Mouse (Mus musculus): ENCODE measurements around the gene Pax5.

Pax5 gene

GRCm38 (mm10) chr4:44667369-44667768 lies 42.9 kb downstream of the Pax5 start:
- no peak for DNase-seq (ENCODE audit: low spot score)

- DNase-seq (ENCODE audit: low spot score): no peak
Observed at GRCm38 (mm10) chr4:44664767-44665056, 45.6 kb downstream of the Pax5 start.

- DNase-seq (ENCODE audit: low spot score): no peak
Observed at GRCm38 (mm10) chr4:44664004-44664766, 46.1 kb downstream of the Pax5 start.

GRCm38 (mm10) chr4:44663489-44663888 lies 46.8 kb downstream of the Pax5 start:
- no peak for DNase-seq (ENCODE audit: low spot score)

GRCm38 (mm10) chr4:44645181-44645580 lies 65.1 kb downstream of the Pax5 start:
- no peak for DNase-seq (ENCODE audit: low spot score)

GRCm38 (mm10) chr4:44641831-44642587 lies 68.3 kb downstream of the Pax5 start:
- no peak for DNase-seq (ENCODE audit: low spot score)

- DNase-seq (ENCODE audit: low spot score): no peak
Observed at GRCm38 (mm10) chr4:44635618-44636017, 74.7 kb downstream of the Pax5 start.

GRCm38 (mm10) chr4:44633694-44634524 lies 76.4 kb downstream of the Pax5 start:
- no peak for DNase-seq (ENCODE audit: low spot score)

- no peak for DNase-seq (ENCODE audit: low spot score)
Observed at GRCm38 (mm10) chr4:44630059-44630458, 80.2 kb downstream of the Pax5 start.

GRCm38 (mm10) chr4:44627890-44628289 lies 82.4 kb downstream of the Pax5 start:
- DNase-seq (ENCODE audit: low spot score): no peak

GRCm38 (mm10) chr4:44625108-44625424 lies 85.2 kb downstream of the Pax5 start:
- DNase-seq (ENCODE audit: low spot score): no peak

GRCm38 (mm10) chr4:44624232-44625107 lies 85.8 kb downstream of the Pax5 start:
- DNase-seq (ENCODE audit: low spot score): no peak

- DNase-seq (ENCODE audit: low spot score): no peak
Observed at GRCm38 (mm10) chr4:44623435-44623727, 86.9 kb downstream of the Pax5 start.

GRCm38 (mm10) chr4:44622682-44623434 lies 87.4 kb downstream of the Pax5 start:
- DNase-seq (ENCODE audit: low spot score): no peak

- no peak for DNase-seq (ENCODE audit: low spot score)
Observed at GRCm38 (mm10) chr4:44620241-44620640, 90.0 kb downstream of the Pax5 start.

- no peak for DNase-seq (ENCODE audit: low spot score)
Observed at GRCm38 (mm10) chr4:44614066-44614667, 96.1 kb downstream of the Pax5 start.

- no peak for DNase-seq (ENCODE audit: low spot score)
Observed at GRCm38 (mm10) chr4:44612392-44612791, 97.9 kb downstream of the Pax5 start.

- DNase-seq (ENCODE audit: low spot score): no peak
Observed at GRCm38 (mm10) chr4:44605453-44605852, 104.8 kb downstream of the Pax5 start.

- DNase-seq (ENCODE audit: low spot score): no peak
Observed at GRCm38 (mm10) chr4:44602257-44602801, 108.0 kb downstream of the Pax5 start.

GRCm38 (mm10) chr4:44601370-44601769 lies 108.9 kb downstream of the Pax5 start:
- DNase-seq (ENCODE audit: low spot score): no peak

GRCm38 (mm10) chr4:44600875-44601274 lies 109.4 kb downstream of the Pax5 start:
- no peak for DNase-seq (ENCODE audit: low spot score)

Data from lung, postnatal 25 days (tissue).